Mouse (Mus musculus) limb, embryonic 13.5 days (tissue): ENCODE data around the gene Celf2. TPM values are rescaled to one million over a fixed set of nuclear protein-coding genes. Genes with fewer than 3 reads are reported as not detected.

ENCODE experiments used
- ATAC-seq: fragments of 200-750 bp; cut with Nextera tagmentation; 2 replicates; pipeline ENCODE4 v1.8.0; 2017; ENCODE audit warnings: low read depth, moderate number of reproducible peaks, moderate TSS enrichment; ENCODE audit not compliant: low FRiP score
- H3K27ac ChIP-seq: fragments of 300-500 bp; sonication (generic); 2 replicates; pipeline ENCODE4 v1.5.1; 2015; ENCODE audit warnings: inconsistent platforms, mild to moderate bottlenecking, moderate library complexity
- H3K27me3 ChIP-seq: fragments of 300-500 bp; sonication (generic); 2 replicates; pipeline ENCODE4 v1.6.1; 2015; ENCODE audit warnings: mild to moderate bottlenecking, inconsistent platforms
- H3K36me3 ChIP-seq: fragments of 300-500 bp; sonication (generic); 2 replicates; pipeline ENCODE4 v1.6.1; 2015; ENCODE audit warnings: inconsistent platforms, mild to moderate bottlenecking, moderate library complexity
- H3K4me1 ChIP-seq: fragments of 300-500 bp; sonication (generic); 2 replicates; pipeline ENCODE4 v1.6.1; 2015; ENCODE audit warnings: inconsistent platforms
- H3K4me2 ChIP-seq: fragments of 300-500 bp; sonication (generic); replicated peaks from 2 replicates; pipeline ENCODE4 v1.6.1; 2015; ENCODE audit warnings: inconsistent platforms, mild to moderate bottlenecking, moderate library complexity
- H3K4me3 ChIP-seq: fragments of 300-500 bp; sonication (generic); 2 replicates; pipeline ENCODE4 v1.5.1; 2015; ENCODE audit warnings: moderate library complexity, mild to moderate bottlenecking, inconsistent platforms
- H3K9ac ChIP-seq: fragments of 300-500 bp; sonication (generic); 2 replicates; pipeline ENCODE4 v1.6.1; 2015; ENCODE audit warnings: mild to moderate bottlenecking, inconsistent platforms
- H3K9me3 ChIP-seq: fragments of 300-500 bp; sonication (generic); 2 replicates; pipeline ENCODE4 v1.6.1; 2016; ENCODE audit warnings: inconsistent platforms
- WGBS: fragments of 180-500 bp; shearing (Covaris S2); methylation state at CpG from one replicate; pipeline ENCODE4 v1.1.7; 2015; 5-methylcytosine and 5-hydroxymethylcytosine counted together
- polyA plus RNA-seq: library from polyadenylated mRNA; unstranded; fragments of >200 nt; fragmentation: Nextera tagmentation; extraction: Ambion mirVana; gene quantifications from 2 replicates; pipeline ENCODE4 v1.2.1, GENCODE M21; 2015

Celf2 gene
- polyA plus RNA-seq, 1 experiment from 2014 or later, result 68.8 TPM

DNA sequence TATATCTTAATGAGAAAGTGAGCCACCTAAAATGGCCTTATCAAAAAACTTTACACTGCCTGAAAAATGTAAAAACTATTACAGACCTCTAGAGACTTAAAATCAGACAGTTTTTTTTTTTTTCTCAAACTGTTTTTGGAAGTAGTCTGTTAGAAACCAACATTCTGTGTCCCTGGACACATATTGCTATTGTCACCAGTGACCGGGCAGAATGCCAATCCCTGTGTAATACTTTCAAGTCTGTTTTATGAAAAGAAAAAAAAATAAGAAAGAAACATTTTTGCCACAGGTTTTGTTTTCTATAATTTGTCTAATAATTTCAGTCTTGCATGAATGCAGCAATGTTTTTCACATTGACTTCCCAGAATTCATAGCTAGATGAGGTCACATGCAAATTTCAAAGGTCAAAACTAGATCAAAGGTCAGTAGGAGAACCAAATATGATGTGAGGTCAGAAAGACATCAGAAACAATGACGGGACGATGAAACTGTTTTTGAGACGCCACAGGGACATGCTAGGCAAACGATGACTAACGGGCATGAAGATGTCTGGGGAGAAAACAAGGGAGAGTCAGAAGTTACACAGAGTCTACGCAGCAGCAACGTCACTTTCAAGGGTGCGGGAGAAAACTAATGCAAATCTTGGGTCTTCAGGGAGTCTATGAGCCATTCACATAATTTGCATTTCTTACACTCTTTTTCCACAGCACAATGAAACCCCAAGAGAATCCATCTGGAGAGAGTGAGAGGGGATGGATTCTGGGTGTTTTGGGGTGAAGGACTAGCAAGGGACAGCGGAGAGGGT, 964.0 kb downstream of the Celf2 start:
- WGBS, result 84% methylated on average over 10 of the region's 10 CpGs
- no peak for ATAC-seq

DNA sequence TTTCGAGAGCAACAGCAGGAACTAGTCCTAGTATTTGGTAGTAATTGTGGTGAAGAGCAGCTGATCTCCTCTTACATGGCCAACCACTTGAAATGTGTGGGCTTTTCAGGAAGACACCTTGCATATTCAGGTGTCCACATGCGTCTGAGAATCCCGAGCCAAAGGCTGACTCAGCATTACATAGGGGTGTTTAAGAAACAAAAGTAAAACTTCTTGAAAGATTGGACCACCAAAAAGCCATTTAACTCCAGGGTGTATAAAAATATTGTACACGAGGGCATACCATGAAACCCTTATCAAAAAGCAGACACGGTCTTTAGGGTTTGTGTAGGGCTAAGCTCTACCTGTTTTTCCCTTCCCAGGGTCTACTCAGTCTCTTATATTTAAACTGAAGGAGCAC, 965.7 kb downstream of the Celf2 start:
- Histone ChIP-seq H3K9ac (no peak overlapping the region), H3K27ac (no peak overlapping the region), H3K4me2 (no peak overlapping the region), H3K36me3 (no peaks in the 10 kb centered on the region), H3K9me3 (no peaks in the 10 kb centered on the region), H3K4me1 (peaks cover 16% of the 10 kb centered on the region), H3K27me3 (no peaks in the 10 kb centered on the region), H3K4me3 (no peak overlapping the region)
- no peak for ATAC-seq
- 87% methylated on average over 5 of the region's 5 CpGs for WGBS

More for the DNA sequence above, 964.0 kb downstream of the Celf2 start:
- Histone ChIP-seq H3K27ac (no peak overlapping the region), H3K9me3 (no peaks in the 10 kb centered on the region), H3K36me3 (no peaks in the 10 kb centered on the region), H3K4me1 (peaks cover 11% of the 10 kb centered on the region; the same call in 1 of the 2 replicates), H3K4me2 (no peak overlapping the region), H3K27me3 (no peaks in the 10 kb centered on the region), H3K9ac (no peak overlapping the region), H3K4me3 (no peak overlapping the region)

DNA sequence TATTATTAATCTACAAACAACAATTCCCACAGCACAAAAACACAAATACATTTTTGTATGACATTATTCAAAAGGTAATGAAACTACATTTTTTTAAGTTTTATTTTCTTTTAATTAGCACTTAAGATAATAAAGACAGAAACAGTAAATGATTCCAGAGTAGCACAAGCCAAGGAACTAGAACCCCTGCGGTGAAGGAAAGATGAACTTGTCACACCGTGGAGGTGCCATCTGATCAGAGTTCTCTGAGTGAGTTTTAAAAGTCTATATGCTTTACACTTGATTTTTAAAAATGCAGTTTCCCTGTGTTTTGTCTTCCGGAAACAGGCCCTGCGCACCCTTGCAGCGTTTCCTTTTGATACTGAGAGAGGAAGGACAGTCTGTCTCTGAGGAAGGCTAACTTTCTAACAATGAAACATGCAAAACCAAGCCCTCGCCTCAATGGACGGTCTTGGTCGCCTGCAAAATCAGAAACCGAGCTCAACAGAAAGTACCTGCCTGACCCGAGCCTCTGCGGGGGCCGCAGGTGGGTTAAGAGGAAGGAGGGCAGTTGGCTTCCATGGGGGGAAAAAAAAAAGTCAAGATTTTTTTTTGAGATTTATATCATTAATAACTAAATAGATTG, 966.7 kb downstream of the Celf2 start:
- Histone ChIP-seq H3K4me1 (peaks cover 16% of the 10 kb centered on the region), H3K27ac (no peak overlapping the region), H3K4me3 (no peak overlapping the region), H3K9ac (no peak overlapping the region), H3K36me3 (no peaks in the 10 kb centered on the region), H3K27me3 (no peaks in the 10 kb centered on the region), H3K4me2 (no peak overlapping the region), H3K9me3 (no peaks in the 10 kb centered on the region)
- ATAC-seq, result no peak
- WGBS, result 85% methylated on average over 12 of the region's 12 CpGs

DNA sequence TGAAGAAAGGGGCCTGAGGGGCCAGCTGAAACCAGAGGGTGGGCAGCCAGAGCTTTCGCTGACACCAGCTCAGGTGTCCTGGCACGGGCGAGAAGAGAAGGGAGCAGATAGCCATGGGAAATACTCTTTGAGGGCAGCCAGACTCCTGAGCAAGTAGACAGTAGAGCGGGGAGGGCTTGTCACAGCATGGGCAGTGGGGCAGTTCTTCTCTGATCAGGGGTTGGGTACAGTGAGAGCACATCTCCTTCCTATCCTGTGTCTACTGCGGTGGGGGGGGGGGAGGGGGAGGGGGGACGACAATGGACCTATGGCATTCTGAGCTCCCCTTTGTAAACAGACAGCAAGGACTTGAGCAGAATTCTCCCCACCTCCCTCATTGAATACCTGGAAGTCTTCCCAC, 968.5 kb downstream of the Celf2 start:
- Histone ChIP-seq H3K9ac (no peak overlapping the region), H3K27me3 (no peaks in the 10 kb centered on the region), H3K9me3 (no peaks in the 10 kb centered on the region), H3K27ac (no peak overlapping the region), H3K4me3 (no peak overlapping the region), H3K36me3 (no peaks in the 10 kb centered on the region), H3K4me1 (peaks cover 9% of the 10 kb centered on the region; the same call in 1 of the 2 replicates), H3K4me2 (no peak overlapping the region)
- 80% methylated on average over 6 of the region's 6 CpGs for WGBS
- no peak for ATAC-seq

DNA sequence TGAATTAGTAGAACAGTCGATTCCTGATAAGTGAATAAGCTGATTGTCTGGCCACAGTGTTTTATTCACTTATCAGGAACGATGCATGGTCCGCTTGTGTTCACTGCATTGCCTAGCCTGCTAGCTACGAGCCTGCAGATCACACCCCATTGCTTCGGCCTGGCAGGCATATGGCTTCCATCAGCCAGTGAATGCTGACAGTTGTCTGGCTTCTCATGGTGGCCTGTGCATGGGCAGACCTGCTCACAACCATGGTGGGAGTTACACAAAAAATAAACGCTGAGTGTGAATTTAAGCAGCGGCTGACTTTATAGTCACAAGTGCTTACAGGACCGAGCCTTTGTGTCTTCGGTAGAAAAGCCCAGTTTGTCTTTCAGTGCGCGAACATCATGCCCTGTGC, 969.3 kb downstream of the Celf2 start:
- no peak overlapping the region for H3K27ac ChIP-seq
- H3K9ac ChIP-seq, result no peak overlapping the region
- 55% methylated on average over 11 of the region's 11 CpGs for whole genome bisulfite sequencing
- no peaks in the 10 kb centered on the region for H3K36me3 ChIP-seq
- no peaks in the 10 kb centered on the region for H3K9me3 ChIP-seq
- ATAC-seq, result no peak
- H3K4me2 ChIP-seq, result no peak overlapping the region
- no peak overlapping the region for H3K4me3 ChIP-seq
- H3K27me3 ChIP-seq, result no peaks in the 10 kb centered on the region
- peaks cover 9% of the 10 kb centered on the region; the same call in 1 of the 2 replicates for H3K4me1 ChIP-seq

DNA sequence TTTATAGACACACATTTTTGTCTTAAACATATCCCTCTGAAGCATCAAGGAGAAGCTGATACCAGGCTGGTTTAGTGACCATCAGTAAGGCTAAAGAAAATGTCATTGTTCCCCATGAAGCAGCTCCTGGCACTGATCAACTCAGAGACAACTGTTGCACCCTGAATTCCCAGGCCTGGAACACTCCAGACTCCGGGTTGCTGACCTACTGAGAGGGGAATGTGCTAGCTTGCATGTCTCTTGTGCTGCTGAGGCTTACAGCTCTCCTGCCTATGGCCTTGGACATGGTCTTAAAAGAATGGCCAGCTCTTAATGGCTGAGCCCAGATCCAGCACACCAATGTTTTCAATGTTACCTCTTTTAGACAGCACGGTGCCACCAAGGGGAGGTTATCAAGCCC, 970.9 kb downstream of the Celf2 start:
- no peak for ATAC-seq
- H3K27me3 ChIP-seq, result no peaks in the 10 kb centered on the region
- 75% methylated on average over 2 of the region's 2 CpGs for WGBS
- no peaks in the 10 kb centered on the region for H3K36me3 ChIP-seq
- peaks cover 9% of the 10 kb centered on the region; the same call in 1 of the 2 replicates for H3K4me1 ChIP-seq
- no peak overlapping the region for H3K27ac ChIP-seq
- H3K4me3 ChIP-seq, result no peak overlapping the region
- H3K4me2 ChIP-seq, result no peak overlapping the region
- H3K9ac ChIP-seq, result no peak overlapping the region
- no peaks in the 10 kb centered on the region for H3K9me3 ChIP-seq

DNA sequence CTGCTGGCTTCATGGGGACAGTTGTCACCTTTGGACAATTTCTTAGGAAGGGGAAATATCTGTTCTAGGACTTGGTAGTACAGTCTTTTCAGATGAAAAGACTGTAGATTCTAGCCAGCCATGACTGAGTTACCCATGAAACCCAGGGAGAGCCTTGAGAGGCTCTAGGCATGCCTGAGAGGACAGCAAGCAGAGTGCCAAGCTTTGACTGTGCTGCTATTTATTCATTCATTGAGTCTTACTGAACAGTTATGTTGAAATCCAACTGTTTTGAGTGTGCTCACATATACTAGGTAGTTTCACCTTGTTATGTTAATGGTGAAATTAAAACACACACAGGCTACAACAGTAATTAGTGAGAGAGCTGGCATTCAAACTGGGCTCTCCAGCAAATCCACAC, 971.3 kb downstream of the Celf2 start:
- peaks cover 9% of the 10 kb centered on the region; the same call in 1 of the 2 replicates for H3K4me1 ChIP-seq

DNA sequence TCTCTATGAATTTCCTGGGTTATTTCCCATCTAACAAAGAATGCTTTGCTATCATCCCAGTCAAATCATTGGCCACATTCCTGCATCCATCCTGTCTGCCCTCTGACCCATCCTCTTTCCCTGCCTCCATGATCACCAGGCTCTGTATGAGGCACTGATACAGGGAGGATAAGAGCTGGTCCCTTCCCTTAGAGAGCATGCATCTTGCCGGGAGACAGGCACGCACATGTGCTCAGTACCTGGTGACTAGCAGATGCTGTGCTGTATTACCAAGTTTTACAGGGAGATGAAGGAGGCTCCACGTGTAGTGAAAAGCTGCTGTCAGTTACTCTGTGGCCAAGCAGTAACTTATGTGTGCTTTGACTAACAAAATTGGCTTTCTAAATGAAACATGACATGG, 972.0 kb downstream of the Celf2 start:
- no peak for ATAC-seq
- H3K27ac ChIP-seq, result no peak overlapping the region
- WGBS, result 63% methylated on average over 3 of the region's 3 CpGs

More for the DNA sequence above, 971.3 kb downstream of the Celf2 start:
- ATAC-seq, result no peak
- Histone ChIP-seq H3K4me3 (no peak overlapping the region), H3K9ac (no peak overlapping the region), H3K36me3 (no peaks in the 10 kb centered on the region), H3K4me2 (no peak overlapping the region), H3K27ac (no peak overlapping the region), H3K27me3 (no peaks in the 10 kb centered on the region), H3K9me3 (no peaks in the 10 kb centered on the region)

DNA sequence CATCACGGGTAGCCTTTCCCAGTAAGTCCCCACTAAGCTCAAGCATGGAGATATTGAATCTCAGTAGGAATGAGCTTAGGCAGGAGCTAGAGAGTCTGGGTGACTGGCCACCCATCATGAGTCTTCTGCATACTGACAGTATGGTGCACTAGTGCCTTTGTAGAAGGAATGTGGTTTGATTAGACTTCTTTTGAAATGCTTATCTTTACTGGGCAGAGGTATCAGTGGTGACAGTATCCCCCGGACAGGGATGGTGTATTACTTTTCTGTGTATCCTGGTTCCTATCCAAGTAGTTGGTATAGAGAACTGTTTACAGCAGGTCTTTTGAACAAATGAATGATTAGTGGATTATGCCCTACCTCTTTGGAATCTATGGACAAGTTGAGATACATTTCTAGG, 973.0 kb downstream of the Celf2 start:
- no peak for ATAC-seq
- Histone ChIP-seq H3K4me1 (peaks cover 8% of the 10 kb centered on the region; the same call in 1 of the 2 replicates), H3K4me2 (no peak overlapping the region), H3K9me3 (no peaks in the 10 kb centered on the region), H3K36me3 (no peaks in the 10 kb centered on the region), H3K27me3 (no peaks in the 10 kb centered on the region), H3K27ac (no peak overlapping the region), H3K4me3 (no peak overlapping the region), H3K9ac (no peak overlapping the region)
- WGBS, result 74% methylated on average over 2 of the region's 2 CpGs

More for the DNA sequence above, 972.0 kb downstream of the Celf2 start:
- Histone ChIP-seq H3K27me3 (no peaks in the 10 kb centered on the region), H3K4me2 (no peak overlapping the region), H3K4me3 (no peak overlapping the region), H3K4me1 (peaks cover 9% of the 10 kb centered on the region; the same call in 1 of the 2 replicates), H3K9ac (no peak overlapping the region), H3K36me3 (no peaks in the 10 kb centered on the region), H3K9me3 (no peaks in the 10 kb centered on the region)

DNA sequence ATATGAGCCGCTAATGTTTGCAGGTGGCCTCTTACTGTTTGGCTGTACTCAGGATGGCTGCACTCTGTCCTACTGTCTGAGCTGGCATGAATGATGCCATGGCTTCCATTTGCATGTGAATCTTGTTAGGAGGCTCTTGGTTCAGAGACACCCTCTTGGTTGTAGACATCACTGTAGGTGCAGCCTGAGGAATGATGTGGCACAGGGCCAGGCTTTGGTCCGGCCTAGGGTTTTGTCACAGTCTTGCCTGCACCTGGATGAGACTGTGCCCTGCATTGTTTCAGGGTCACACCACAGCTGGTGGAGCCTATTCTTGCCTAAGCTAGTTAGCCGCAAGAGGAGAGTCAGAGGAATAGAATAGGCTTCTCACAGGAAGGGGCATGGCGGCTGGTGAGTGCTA, 977.0 kb downstream of the Celf2 start:
- H3K4me2 ChIP-seq, result no peak overlapping the region
- H3K27ac ChIP-seq, result no peak overlapping the region
- ATAC-seq, result no peak
- H3K36me3 ChIP-seq, result no peaks in the 10 kb centered on the region
- no peak overlapping the region for H3K4me3 ChIP-seq
- H3K9ac ChIP-seq, result no peak overlapping the region
- H3K9me3 ChIP-seq, result no peaks in the 10 kb centered on the region
- H3K27me3 ChIP-seq, result no peaks in the 10 kb centered on the region
- no peaks in the 10 kb centered on the region for H3K4me1 ChIP-seq
- 75% methylated on average over 4 of the region's 4 CpGs for WGBS

DNA sequence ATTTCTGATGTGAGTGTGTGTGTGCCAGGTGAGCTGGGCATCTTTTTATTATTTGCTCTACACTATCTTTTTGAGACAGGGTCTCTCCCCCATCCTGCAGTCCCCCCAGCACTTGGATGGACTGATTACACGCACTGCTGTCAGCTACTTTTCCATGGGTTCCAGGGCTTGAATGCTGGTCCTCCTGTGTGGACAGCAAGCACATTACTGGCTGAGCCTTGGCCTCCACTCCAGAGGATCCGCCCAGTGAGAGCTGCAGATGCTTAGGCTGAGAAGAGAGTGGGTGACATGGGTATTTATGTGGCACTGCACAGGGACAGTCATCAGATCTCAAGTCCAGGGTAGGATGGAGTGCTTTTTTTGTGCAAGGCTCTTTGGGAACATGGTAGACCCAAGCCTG, 981.3 kb downstream of the Celf2 start:
- H3K4me1 ChIP-seq, result peaks cover 6% of the 10 kb centered on the region; the same call in 1 of the 2 replicates
- no peak overlapping the region for H3K27ac ChIP-seq
- H3K4me2 ChIP-seq, result no peak overlapping the region
- no peaks in the 10 kb centered on the region for H3K36me3 ChIP-seq
- no peaks in the 10 kb centered on the region for H3K27me3 ChIP-seq
- H3K4me3 ChIP-seq, result no peak overlapping the region
- no peak for ATAC-seq
- WGBS, result 85% methylated on average over 2 of the region's 2 CpGs
- H3K9ac ChIP-seq, result no peak overlapping the region
- H3K9me3 ChIP-seq, result no peaks in the 10 kb centered on the region

DNA sequence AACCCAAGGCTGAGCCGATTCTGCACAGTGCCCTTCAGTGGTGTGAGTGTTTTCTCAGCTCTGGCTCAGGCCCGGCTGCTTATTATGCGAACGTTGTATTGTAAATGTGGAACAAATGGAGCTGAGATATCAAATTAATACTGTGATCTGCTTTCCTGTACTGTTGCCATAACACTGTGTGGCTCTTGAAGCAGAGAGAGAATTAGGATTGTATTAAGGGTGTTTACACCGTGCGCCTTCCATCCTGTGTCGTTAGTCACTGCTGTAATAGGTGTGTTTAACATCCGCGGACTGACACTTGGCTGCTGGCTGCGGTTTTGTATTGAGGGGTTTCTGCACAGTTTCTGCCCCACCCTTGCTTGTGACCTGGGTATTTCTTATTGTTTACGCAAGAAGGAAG, 982.5 kb downstream of the Celf2 start:
- Histone ChIP-seq H3K9me3 (no peaks in the 10 kb centered on the region), H3K27me3 (no peaks in the 10 kb centered on the region), H3K4me2 (no peak overlapping the region), H3K9ac (no peak overlapping the region), H3K4me1 (peaks cover 7% of the 10 kb centered on the region; the same call in 1 of the 2 replicates), H3K27ac (no peak overlapping the region), H3K36me3 (no peaks in the 10 kb centered on the region), H3K4me3 (no peak overlapping the region)
- 75% methylated on average over 11 of the region's 11 CpGs for WGBS
- ATAC-seq, result no peak
